Mouse (Mus musculus) heart, postnatal 0 days (tissue): ENCODE measurements around the gene Prok1.
A peak's percentile ranks its signal among the peaks of the same experiment; 100 is the strongest.

Experiments used
- CTCF ChIP-seq: IDR thresholded peaks from 2 replicates; pipeline ENCODE4 v1.5.1; 2016; ENCODE audit warnings: antibody characterized with exemption, control low read depth, low read depth
- EP300 ChIP-seq: IDR thresholded peaks from 2 replicates; pipeline ENCODE4 v1.6.1; 2016; ENCODE audit warnings: antibody characterized with exemption, low read depth

GRCm38 (mm10) chr3:107252035-107252434 lies 12.5 kb upstream of the Prok1 start:
- TF ChIP-seq CTCF (no peak), EP300 (peak; percentile 87)
